Mouse (Mus musculus): Measurements from ENCODE around the gene Pirb.

GRCm38 (mm10) chr7:3666921-3667391 is 53.2 kb downstream of the Pirb start:
- TF ChIP-seq CTCF (IDR thresholded peaks at IDR 0.05; ENCODE audit: low read depth, low read length) = no peak
- TF ChIP-seq POLR2A (IDR thresholded peaks at IDR 0.05; ENCODE audit: extremely low read depth, insufficient read depth, low read length) = no peak
